Mouse (Mus musculus) megakaryocyte, adult 5-6 weeks (primary cell): ENCODE data around the gene Znhit2. TPM values are rescaled to one million over a fixed set of nuclear protein-coding genes. Genes with fewer than 3 reads are reported as not detected.
A peak's percentile ranks its signal among the peaks of the same experiment; 100 is the strongest.
"Not testable (repeated sequence)": the region's sequence is repeated elsewhere in the genome, so short reads cannot be mapped to it uniquely, and the experiment has no call there.

Experiments used
- ATAC-seq: 2 replicates; pipeline ENCODE4 v1.8.0; 2016; ENCODE audit warnings: mild to moderate bottlenecking, inconsistent platforms; ENCODE audit not compliant: poor library complexity, severe bottlenecking
- total RNA-seq, 2 experiments: library from RNA; stranded (forward) in 1 of 2; stranded (reverse) in 1 of 2; fragments of 153-499, 151-499 nt in 1 of 2; fragments of 221-1000, 200-1000 nt in 1 of 2; gene quantifications; 2 replicates each; pipeline versions ENCODE4 v1.2.3 to v1.2.4; 2015 to 2017

Znhit2 gene
- total RNA-seq (2015) (8.9 and 10.0 TPM in 2 replicates), total RNA-seq (2017) (10.4 and 11.3 TPM in 2 replicates)

GRCm38 (mm10) chr19:6061021-6061533, at the start of gene Znhit2:
Gene Znhit2, plus strand, starts transcription at chr19:6061192.
- peak; percentile 79 for ATAC-seq

GRCm38 (mm10) chr19:6013691-6014090, 47.3 kb upstream of the Znhit2 start:
- no peak for ATAC-seq

- peak; percentile 63 for ATAC-seq
Observed at GRCm38 (mm10) chr19:6014991-6015510, 45.9 kb upstream of the Znhit2 start.

- peak; percentile 57 for ATAC-seq
Observed at GRCm38 (mm10) chr19:6015511-6016315, 45.3 kb upstream of the Znhit2 start, which contains the start of gene Capn1. Gene Capn1, minus strand, starts transcription at chr19:6015897.

- no peak for ATAC-seq
Observed at GRCm38 (mm10) chr19:6016532-6016931, 44.5 kb upstream of the Znhit2 start.

- peak; percentile 72 for ATAC-seq
Observed at GRCm38 (mm10) chr19:6018142-6019089, 42.6 kb upstream of the Znhit2 start.

- no peak for ATAC-seq
Observed at GRCm38 (mm10) chr19:6020276-6020675, 40.7 kb upstream of the Znhit2 start.

- ATAC-seq = no peak
Observed at GRCm38 (mm10) chr19:6023059-6023458, 37.9 kb upstream of the Znhit2 start.

GRCm38 (mm10) chr19:6023930-6024329, 37.1 kb upstream of the Znhit2 start:
- no peak for ATAC-seq

GRCm38 (mm10) chr19:6028991-6029390, 32.0 kb upstream of the Znhit2 start:
- no peak for ATAC-seq

- ATAC-seq = no peak
Observed at GRCm38 (mm10) chr19:6029426-6029825, 31.6 kb upstream of the Znhit2 start.

- no peak for ATAC-seq
Observed at GRCm38 (mm10) chr19:6030520-6031280, 30.3 kb upstream of the Znhit2 start.

- ATAC-seq = peak; percentile 43; the same call in 1 of the 2 replicates
Observed at GRCm38 (mm10) chr19:6035966-6036585, 24.9 kb upstream of the Znhit2 start.

- no peak for ATAC-seq
Observed at GRCm38 (mm10) chr19:6037695-6038094, 23.3 kb upstream of the Znhit2 start.

- ATAC-seq = no peak
Observed at GRCm38 (mm10) chr19:6038326-6038725, 22.7 kb upstream of the Znhit2 start.

- ATAC-seq = no peak
Observed at GRCm38 (mm10) chr19:6040002-6040401, 21.0 kb upstream of the Znhit2 start.

GRCm38 (mm10) chr19:6042293-6042692, 18.7 kb upstream of the Znhit2 start:
- no peak for ATAC-seq

GRCm38 (mm10) chr19:6044102-6044501, 16.9 kb upstream of the Znhit2 start:
- not testable (repeated sequence) for ATAC-seq

- ATAC-seq = peak; percentile 17
Observed at GRCm38 (mm10) chr19:6045366-6046293, 15.4 kb upstream of the Znhit2 start.
